Mouse (Mus musculus) left cerebral cortex, adult 2 months (tissue): Measurements from ENCODE around the gene Dtd2. TPM values are rescaled to one million over a fixed set of nuclear protein-coding genes. Genes with fewer than 3 reads are reported as not detected.

Source experiments
- DNase-seq, 2 experiments: peaks; one replicate each; pipeline ENCODE4 v3.0.0; 2021 to 2022; ENCODE audit warnings: low spot score in 2 of 2, mixed read lengths in 1 of 2; ENCODE audit errors: extremely low spot score in 1 of 2
- H3K27ac ChIP-seq: fragments of 200-600 bp; 2 replicates; pipeline ENCODE4 v1.8.1; 2022
- H3K4me3 ChIP-seq: fragments of 200-600 bp; 2 replicates; pipeline ENCODE4 v1.8.1; 2022
- CTCF ChIP-seq: fragments of 200-600 bp; IDR thresholded peaks from 2 replicates; pipeline ENCODE4 v1.8.1; 2022; ENCODE audit warnings: antibody characterized with exemption, mild to moderate bottlenecking, moderate library complexity
- intact Hi-C: fragments of 180-260 bp; cut with DNase I; formaldehyde crosslinking; loops from one replicate; pipeline ENCODE4 v1.15.1; 2025
- total RNA-seq, 2 experiments: library from RNA; stranded (reverse); gene quantifications; 2 replicates each; pipeline ENCODE4 v1.2.3; 2021

The Dtd2 gene
- total RNA-seq, 2 experiments from 2014 or later = 8.5 to 12.2 TPM

- intact Hi-C loops = no loop called here
- Histone ChIP-seq H3K27ac (no peak overlapping the region), H3K4me3 (peak overlapping the region; percentile 28)
- DNase-seq = no peak
- peak; percentile 74 for TF ChIP-seq CTCF
Measured at GRCm38 (mm10) chr12:52010630-52010961, 4.3 kb upstream of the Dtd2 start.

- no peak for DNase-seq
- TF ChIP-seq CTCF = no peak
- Histone ChIP-seq H3K4me3 (peak overlapping the region; percentile 28), H3K27ac (no peak overlapping the region)
- intact Hi-C loops = loop anchor here (10.0 kb wide), 1 partner anchor 885 kb away; no protein-coding TSS in a partner anchor
Measured at GRCm38 (mm10) chr12:52009928-52010629, 3.8 kb upstream of the Dtd2 start.

- H3K4me3 ChIP-seq = peak overlapping the region; percentile 85
- no peak for DNase-seq
- no peak for TF ChIP-seq CTCF
- H3K27ac ChIP-seq = peak overlapping the region; percentile 74
- intact Hi-C loops = loop anchor here (10.0 kb wide), 1 partner anchor 888 kb away; no protein-coding TSS in a partner anchor
Measured at GRCm38 (mm10) chr12:52006633-52006994, 313 bp upstream of the Dtd2 start.

GRCm38 (mm10) chr12:52002746-52003145, 3.6 kb downstream of the Dtd2 start:
- no peak for TF ChIP-seq CTCF
- Histone ChIP-seq H3K4me3 (no peak overlapping the region), H3K27ac (no peak overlapping the region)
- intact Hi-C loops = loop anchor here (5.0 to 10.0 kb wide), 2 partner anchors 175 to 892 kb away; partner anchors contain the start of gene Hectd1
- no peak for DNase-seq

GRCm38 (mm10) chr12:52001544-52001943, 4.8 kb downstream of the Dtd2 start:
- no peak overlapping the region for H3K27ac ChIP-seq
- peak; percentile 43 to 66 for DNase-seq
- H3K4me3 ChIP-seq = no peak overlapping the region
- intact Hi-C loops = loop anchor here (2.0 to 10.0 kb wide), 3 partner anchors 31 to 893 kb away; partner anchors contain the start of genes Heatr5a and Hectd1
- peak; percentile 88 for TF ChIP-seq CTCF

GRCm38 (mm10) chr12:51998366-51998932, 7.9 kb downstream of the Dtd2 start:
- H3K4me3 ChIP-seq = no peak overlapping the region
- intact Hi-C loops = loop anchor here (2.0 kb wide), 1 partner anchor 46 kb away; no protein-coding TSS in a partner anchor
- TF ChIP-seq CTCF = no peak
- DNase-seq = no peak
- H3K27ac ChIP-seq = no peak overlapping the region

GRCm38 (mm10) chr12:51995738-51996536, 10.4 kb downstream of the Dtd2 start:
- DNase-seq = no peak
- H3K4me3 ChIP-seq = no peak overlapping the region
- intact Hi-C loops = no loop called here
- TF ChIP-seq CTCF = no peak
- no peak overlapping the region for H3K27ac ChIP-seq

GRCm38 (mm10) chr12:51990629-51991028, 15.7 kb downstream of the Dtd2 start:
- Histone ChIP-seq H3K4me3 (no peak overlapping the region), H3K27ac (no peak overlapping the region)
- intact Hi-C loops = no loop called here
- TF ChIP-seq CTCF = no peak
- DNase-seq = no peak

GRCm38 (mm10) chr12:51988536-51988935, 17.8 kb downstream of the Dtd2 start:
- TF ChIP-seq CTCF = no peak
- Histone ChIP-seq H3K4me3 (no peak overlapping the region), H3K27ac (no peak overlapping the region)
- DNase-seq = no peak
- intact Hi-C loops = no loop called here

- intact Hi-C loops = no loop called here
- TF ChIP-seq CTCF = no peak
- no peak overlapping the region for H3K27ac ChIP-seq
- no peak for DNase-seq
- H3K4me3 ChIP-seq = no peak overlapping the region
Measured at GRCm38 (mm10) chr12:51985826-51986225, 20.5 kb downstream of the Dtd2 start.

- intact Hi-C loops = no loop called here
- Histone ChIP-seq H3K27ac (no peak overlapping the region), H3K4me3 (no peak overlapping the region)
- TF ChIP-seq CTCF = no peak
- DNase-seq = no peak
Measured at GRCm38 (mm10) chr12:51985163-51985748, 21.0 kb downstream of the Dtd2 start.

GRCm38 (mm10) chr12:51983625-51984024, 22.7 kb downstream of the Dtd2 start:
- DNase-seq = no peak
- intact Hi-C loops = no loop called here
- no peak for TF ChIP-seq CTCF
- Histone ChIP-seq H3K4me3 (no peak overlapping the region), H3K27ac (no peak overlapping the region)
